Mouse (Mus musculus) embryo, embryonic 9.5 days (tissue): Measurements from ENCODE around the gene Tgfbr3.

Experiments
- DNase-seq: peaks from one replicate; pipeline ENCODE4 v3.0.0-alpha.2; 2017; ENCODE audit errors: extremely low spot score

The Tgfbr3 gene

GRCm38 (mm10) chr5:107174188-107174587 is 115.2 kb downstream of the Tgfbr3 start:
- DNase-seq = no peak

GRCm38 (mm10) chr5:107173483-107173882 is 115.9 kb downstream of the Tgfbr3 start:
- no peak for DNase-seq

- DNase-seq = no peak
Observed at GRCm38 (mm10) chr5:107171861-107172260, 117.6 kb downstream of the Tgfbr3 start.

GRCm38 (mm10) chr5:107169796-107170195 is 119.6 kb downstream of the Tgfbr3 start:
- no peak for DNase-seq

GRCm38 (mm10) chr5:107167872-107168300 is 121.5 kb downstream of the Tgfbr3 start:
- peak; percentile 33 for DNase-seq

GRCm38 (mm10) chr5:107167373-107167772 is 122.1 kb downstream of the Tgfbr3 start:
- DNase-seq = no peak

- DNase-seq = no peak
Observed at GRCm38 (mm10) chr5:107166659-107167370, 122.6 kb downstream of the Tgfbr3 start.

GRCm38 (mm10) chr5:107165734-107166133 is 123.7 kb downstream of the Tgfbr3 start:
- no peak for DNase-seq

- no peak for DNase-seq
Observed at GRCm38 (mm10) chr5:107165271-107165670, 124.2 kb downstream of the Tgfbr3 start.

- no peak for DNase-seq
Observed at GRCm38 (mm10) chr5:107164856-107165255, 124.6 kb downstream of the Tgfbr3 start.

- DNase-seq = no peak
Observed at GRCm38 (mm10) chr5:107164146-107164545, 125.3 kb downstream of the Tgfbr3 start.

GRCm38 (mm10) chr5:107163336-107163735 is 126.1 kb downstream of the Tgfbr3 start:
- no peak for DNase-seq

GRCm38 (mm10) chr5:107162812-107163211 is 126.6 kb downstream of the Tgfbr3 start:
- no peak for DNase-seq

GRCm38 (mm10) chr5:107162319-107162718 is 127.1 kb downstream of the Tgfbr3 start:
- DNase-seq = no peak

GRCm38 (mm10) chr5:107159914-107160890 is 129.2 kb downstream of the Tgfbr3 start:
- DNase-seq = no peak

GRCm38 (mm10) chr5:107158531-107159178 is 130.8 kb downstream of the Tgfbr3 start:
- DNase-seq = no peak

- no peak for DNase-seq
Observed at GRCm38 (mm10) chr5:107157384-107157783, 132.0 kb downstream of the Tgfbr3 start.

GRCm38 (mm10) chr5:107156096-107156495 is 133.3 kb downstream of the Tgfbr3 start:
- no peak for DNase-seq

- no peak for DNase-seq
Observed at GRCm38 (mm10) chr5:107152989-107153388, 136.4 kb downstream of the Tgfbr3 start.

- DNase-seq = no peak
Observed at GRCm38 (mm10) chr5:107151320-107151719, 138.1 kb downstream of the Tgfbr3 start.

- no peak for DNase-seq
Observed at GRCm38 (mm10) chr5:107150555-107151312, 138.7 kb downstream of the Tgfbr3 start.
